Mouse (Mus musculus) liver, adult 2 months (tissue): Measurements from ENCODE around the gene Hmcn2.

Experiments used
- CTCF ChIP-seq: fragments of 200-500 bp; IDR thresholded peaks from 2 replicates; pipeline ENCODE4 v1.5.1; 2011; ENCODE audit warnings: low read depth, low read length, control low read depth
- POLR2A ChIP-seq: fragments of 200-500 bp; IDR thresholded peaks from 2 replicates; pipeline ENCODE4 v1.6.1; 2011; ENCODE audit warnings: low read length, control low read depth; ENCODE audit not compliant: insufficient read depth; ENCODE audit errors: extremely low read depth

- TF ChIP-seq CTCF (no peak), POLR2A (no peak)
These were observed 182.9 kb downstream of the Hmcn2 start for GRCm38 (mm10) chr2:31497113-31497512.
